Mouse (Mus musculus): Measurements from ENCODE around the gene 4930455H04Rik. TPM values are rescaled to one million over a fixed set of nuclear protein-coding genes. Genes with fewer than 3 reads are reported as not detected.

The 4930455H04Rik gene
- polyA plus RNA-seq, 1 experiment, result not detected

GRCm38 (mm10) chr3:116991180-116991579 is 23.1 kb downstream of the 4930455H04Rik start:
- no peak overlapping the region for H3K4me3 ChIP-seq (replicated peaks; ENCODE audit: insufficient read depth, low read depth, low read length)
- H3K27me3 ChIP-seq (ENCODE audit: control insufficient read depth, insufficient read depth, low read length), result no peaks in the 10 kb centered on the region
- DNase-seq, result no peak
- no peaks in the 10 kb centered on the region for H3K4me1 ChIP-seq (ENCODE audit: control insufficient read depth, insufficient read depth, low read length)
- 96% methylated on average over 2 of the region's 2 CpGs for WGBS
- no peak overlapping the region for H3K27ac ChIP-seq (ENCODE audit: insufficient read depth, low read length)
- TF ChIP-seq CTCF (IDR thresholded peaks at IDR 0.05; ENCODE audit: borderline replicate concordance, insufficient read depth, low read depth, low read length), result no peak
- TF ChIP-seq POLR2A (IDR thresholded peaks at IDR 0.05; ENCODE audit: borderline replicate concordance, insufficient read depth, low read length), result no peak

GRCm38 (mm10) chr3:116993011-116993410 is 24.9 kb downstream of the 4930455H04Rik start:
- Histone ChIP-seq H3K4me1 (ENCODE audit: control insufficient read depth, insufficient read depth, low read length) (no peaks in the 10 kb centered on the region), H3K27ac (ENCODE audit: insufficient read depth, low read length) (no peak overlapping the region), H3K4me3 (replicated peaks; ENCODE audit: insufficient read depth, low read depth, low read length) (no peak overlapping the region), H3K27me3 (ENCODE audit: control insufficient read depth, insufficient read depth, low read length) (no peaks in the 10 kb centered on the region)
- no peak for TF ChIP-seq POLR2A (IDR thresholded peaks at IDR 0.05; ENCODE audit: borderline replicate concordance, insufficient read depth, low read length)
- no peak for TF ChIP-seq CTCF (IDR thresholded peaks at IDR 0.05; ENCODE audit: borderline replicate concordance, insufficient read depth, low read depth, low read length)
- WGBS, result 46% methylated on average over 2 of the region's 2 CpGs
- DNase-seq, result no peak

- Histone ChIP-seq H3K4me3 (replicated peaks; ENCODE audit: insufficient read depth, low read depth, low read length) (no peak overlapping the region), H3K4me1 (ENCODE audit: control insufficient read depth, insufficient read depth, low read length) (no peaks in the 10 kb centered on the region), H3K27ac (ENCODE audit: insufficient read depth, low read length) (no peak overlapping the region), H3K27me3 (ENCODE audit: control insufficient read depth, insufficient read depth, low read length) (no peaks in the 10 kb centered on the region; the same call in 1 of the 2 replicates)
- no peak for DNase-seq
- 18% methylated on average over 9 of the region's 9 CpGs for WGBS
- no peak for TF ChIP-seq CTCF (IDR thresholded peaks at IDR 0.05; ENCODE audit: borderline replicate concordance, insufficient read depth, low read depth, low read length)
- TF ChIP-seq POLR2A (IDR thresholded peaks at IDR 0.05; ENCODE audit: borderline replicate concordance, insufficient read depth, low read length), result no peak
Observed at GRCm38 (mm10) chr3:117001686-117002485, 33.8 kb downstream of the 4930455H04Rik start.

GRCm38 (mm10) chr3:117003379-117003778 is 35.3 kb downstream of the 4930455H04Rik start:
- Histone ChIP-seq H3K27me3 (ENCODE audit: control insufficient read depth, insufficient read depth, low read length) (no peaks in the 10 kb centered on the region; the same call in 1 of the 2 replicates), H3K4me3 (replicated peaks; ENCODE audit: insufficient read depth, low read depth, low read length) (no peak overlapping the region), H3K27ac (ENCODE audit: insufficient read depth, low read length) (no peak overlapping the region), H3K4me1 (ENCODE audit: control insufficient read depth, insufficient read depth, low read length) (no peaks in the 10 kb centered on the region)
- WGBS, result 80% methylated on average over 6 of the region's 6 CpGs
- TF ChIP-seq POLR2A (IDR thresholded peaks at IDR 0.05; ENCODE audit: borderline replicate concordance, insufficient read depth, low read length) (no peak), CTCF (IDR thresholded peaks at IDR 0.05; ENCODE audit: borderline replicate concordance, insufficient read depth, low read depth, low read length) (no peak)
- DNase-seq, result no peak

GRCm38 (mm10) chr3:117006636-117007035 is 38.6 kb downstream of the 4930455H04Rik start:
- WGBS, result 40% methylated on average over 3 of the region's 3 CpGs
- DNase-seq, result no peak
- H3K27ac ChIP-seq (ENCODE audit: insufficient read depth, low read length), result no peak overlapping the region
- H3K27me3 ChIP-seq (ENCODE audit: control insufficient read depth, insufficient read depth, low read length), result no peaks in the 10 kb centered on the region; the same call in 1 of the 2 replicates
- no peaks in the 10 kb centered on the region for H3K4me1 ChIP-seq (ENCODE audit: control insufficient read depth, insufficient read depth, low read length)
- no peak overlapping the region for H3K4me3 ChIP-seq (replicated peaks; ENCODE audit: insufficient read depth, low read depth, low read length)
- no peak for TF ChIP-seq POLR2A (IDR thresholded peaks at IDR 0.05; ENCODE audit: borderline replicate concordance, insufficient read depth, low read length)
- no peak for TF ChIP-seq CTCF (IDR thresholded peaks at IDR 0.05; ENCODE audit: borderline replicate concordance, insufficient read depth, low read depth, low read length)

- no peak overlapping the region for H3K4me3 ChIP-seq (replicated peaks; ENCODE audit: insufficient read depth, low read depth, low read length)
- H3K27me3 ChIP-seq (ENCODE audit: control insufficient read depth, insufficient read depth, low read length), result no peaks in the 10 kb centered on the region; the same call in 1 of the 2 replicates
- 12% methylated on average over 6 of the region's 6 CpGs for WGBS
- no peak for DNase-seq
- no peaks in the 10 kb centered on the region for H3K4me1 ChIP-seq (ENCODE audit: control insufficient read depth, insufficient read depth, low read length)
- H3K27ac ChIP-seq (ENCODE audit: insufficient read depth, low read length), result no peak overlapping the region
- TF ChIP-seq POLR2A (IDR thresholded peaks at IDR 0.05; ENCODE audit: borderline replicate concordance, insufficient read depth, low read length) (no peak), CTCF (IDR thresholded peaks at IDR 0.05; ENCODE audit: borderline replicate concordance, insufficient read depth, low read depth, low read length) (no peak)
Observed at GRCm38 (mm10) chr3:117007340-117007739, 39.3 kb downstream of the 4930455H04Rik start.

- no peak overlapping the region for H3K27ac ChIP-seq (ENCODE audit: insufficient read depth, low read length)
- no peaks in the 10 kb centered on the region for H3K4me1 ChIP-seq (ENCODE audit: control insufficient read depth, insufficient read depth, low read length)
- no peaks in the 10 kb centered on the region; the same call in 1 of the 2 replicates for H3K27me3 ChIP-seq (ENCODE audit: control insufficient read depth, insufficient read depth, low read length)
- DNase-seq, result no peak
- no peak overlapping the region for H3K4me3 ChIP-seq (replicated peaks; ENCODE audit: insufficient read depth, low read depth, low read length)
- TF ChIP-seq POLR2A (IDR thresholded peaks at IDR 0.05; ENCODE audit: borderline replicate concordance, insufficient read depth, low read length) (no peak), CTCF (IDR thresholded peaks at IDR 0.05; ENCODE audit: borderline replicate concordance, insufficient read depth, low read depth, low read length) (no peak)
- 46% methylated on average over 6 of the region's 6 CpGs for WGBS
Observed at GRCm38 (mm10) chr3:117010182-117010581, 42.1 kb downstream of the 4930455H04Rik start.

GRCm38 (mm10) chr3:117020319-117020718 is 52.3 kb downstream of the 4930455H04Rik start:
- WGBS, result 94% methylated on average over 3 of the region's 3 CpGs
- TF ChIP-seq POLR2A (IDR thresholded peaks at IDR 0.05; ENCODE audit: borderline replicate concordance, insufficient read depth, low read length), result no peak
- TF ChIP-seq CTCF (IDR thresholded peaks at IDR 0.05; ENCODE audit: borderline replicate concordance, insufficient read depth, low read depth, low read length), result no peak
- H3K27me3 ChIP-seq (ENCODE audit: control insufficient read depth, insufficient read depth, low read length), result no peaks in the 10 kb centered on the region

More at GRCm38 (mm10) chr3:117020319-117020718, 52.3 kb downstream of the 4930455H04Rik start:
- no peak for DNase-seq
- Histone ChIP-seq H3K4me1 (ENCODE audit: control insufficient read depth, insufficient read depth, low read length) (no peaks in the 10 kb centered on the region), H3K27ac (ENCODE audit: insufficient read depth, low read length) (no peak overlapping the region), H3K4me3 (replicated peaks; ENCODE audit: insufficient read depth, low read depth, low read length) (no peak overlapping the region)

Data from cerebellum, adult 2 months (tissue).